Mouse (Mus musculus): ENCODE data around the gene Smtnl1. TPM values are rescaled to one million over a fixed set of nuclear protein-coding genes. Genes with fewer than 3 reads are reported as not detected.

Gene Smtnl1
- polyA plus RNA-seq, 1 experiment from 2014 or later, result not detected

- Histone ChIP-seq H3K4me3 (replicated peaks) (no peak overlapping the region), H3K9me3 (replicated peaks) (no peaks in the 10 kb centered on the region), H3K27me3 (replicated peaks) (no peaks in the 10 kb centered on the region), H3K27ac (replicated peaks) (no peak overlapping the region), H3K36me3 (no peaks in the 10 kb centered on the region), H3K4me2 (no peak overlapping the region), H3K9ac (replicated peaks) (no peak overlapping the region), H3K4me1 (no peaks in the 10 kb centered on the region)
- no peak for ATAC-seq (ENCODE audit: low FRiP score)
- 53% methylated on average over 1 of the region's 1 CpGs for WGBS
These were observed 59.6 kb downstream of the Smtnl1 start for GRCm38 (mm10) chr2:84762818-84763217.

- ATAC-seq (ENCODE audit: low FRiP score), result no peak
- WGBS, result 41% methylated on average over 4 of the region's 4 CpGs
- H3K4me3 ChIP-seq (replicated peaks), result no peak overlapping the region
- H3K27me3 ChIP-seq (replicated peaks), result no peaks in the 10 kb centered on the region
- no peak overlapping the region for H3K4me2 ChIP-seq
- H3K9ac ChIP-seq (replicated peaks), result no peak overlapping the region
- no peaks in the 10 kb centered on the region for H3K36me3 ChIP-seq
- no peaks in the 10 kb centered on the region for H3K9me3 ChIP-seq (replicated peaks)
- no peak overlapping the region for H3K27ac ChIP-seq (replicated peaks)
- H3K4me1 ChIP-seq, result no peaks in the 10 kb centered on the region
These were observed 60.2 kb downstream of the Smtnl1 start for GRCm38 (mm10) chr2:84762295-84762694.

GRCm38 (mm10) chr2:84761840-84762239, 60.6 kb downstream of the Smtnl1 start:
- H3K27me3 ChIP-seq (replicated peaks), result no peaks in the 10 kb centered on the region
- no peak overlapping the region for H3K4me3 ChIP-seq (replicated peaks)
- no peak for ATAC-seq (ENCODE audit: low FRiP score)
- no peak overlapping the region for H3K27ac ChIP-seq (replicated peaks)
- H3K9me3 ChIP-seq (replicated peaks), result no peaks in the 10 kb centered on the region
- H3K4me1 ChIP-seq, result no peaks in the 10 kb centered on the region
- WGBS, result 95% methylated on average over 1 of the region's 1 CpGs
- H3K36me3 ChIP-seq, result no peaks in the 10 kb centered on the region
- no peak overlapping the region for H3K9ac ChIP-seq (replicated peaks)
- no peak overlapping the region for H3K4me2 ChIP-seq

GRCm38 (mm10) chr2:84761309-84761708, 61.1 kb downstream of the Smtnl1 start:
- H3K36me3 ChIP-seq, result no peaks in the 10 kb centered on the region
- no peaks in the 10 kb centered on the region for H3K4me1 ChIP-seq
- H3K4me3 ChIP-seq (replicated peaks), result no peak overlapping the region
- 91% methylated on average over 3 of the region's 3 CpGs for WGBS
- no peak overlapping the region for H3K4me2 ChIP-seq
- ATAC-seq (ENCODE audit: low FRiP score), result no peak
- no peaks in the 10 kb centered on the region for H3K27me3 ChIP-seq (replicated peaks)
- H3K9ac ChIP-seq (replicated peaks), result no peak overlapping the region
- H3K9me3 ChIP-seq (replicated peaks), result no peaks in the 10 kb centered on the region
- no peak overlapping the region for H3K27ac ChIP-seq (replicated peaks)

Other genes starting within 250 kb of the Smtnl1 start
- 27.5 and 27.6 TPM in 2 replicates for gene Ctnnd1, start 171.9 kb downstream of the Smtnl1 start, polyA plus RNA-seq (2015; fragmentation: Nextera tagmentation; extraction: Ambion mirVana)
- gene Btbd18, start 163.6 kb downstream of the Smtnl1 start, polyA plus RNA-seq (2015; fragmentation: Nextera tagmentation; extraction: Ambion mirVana), result 0.28 and 0.36 TPM in 2 replicates
- 189 and 204 TPM in 2 replicates for gene Selenoh, start 151.9 kb downstream of the Smtnl1 start, polyA plus RNA-seq (2015; fragmentation: Nextera tagmentation; extraction: Ambion mirVana)
- gene Gm28635, start 144.6 kb downstream of the Smtnl1 start, polyA plus RNA-seq (2015; fragmentation: Nextera tagmentation; extraction: Ambion mirVana), result not detected in 2 replicates
- 52.7 and 53.0 TPM in 2 replicates for gene Med19, start 144.2 kb downstream of the Smtnl1 start, polyA plus RNA-seq (2015; fragmentation: Nextera tagmentation; extraction: Ambion mirVana)
- gene Tmx2, start 143.5 kb downstream of the Smtnl1 start, polyA plus RNA-seq (2015; fragmentation: Nextera tagmentation; extraction: Ambion mirVana), result 298 and 334 TPM in 2 replicates
- 15.6 and 17.6 TPM in 2 replicates for gene Zdhhc5, start 107.5 kb downstream of the Smtnl1 start, polyA plus RNA-seq (2015; fragmentation: Nextera tagmentation; extraction: Ambion mirVana)
- gene Clp1, start 95.3 kb downstream of the Smtnl1 start, polyA plus RNA-seq (2015; fragmentation: Nextera tagmentation; extraction: Ambion mirVana), result 19.7 and 23.8 TPM in 2 replicates
- gene Ypel4, start 88.6 kb downstream of the Smtnl1 start, polyA plus RNA-seq (2015; fragmentation: Nextera tagmentation; extraction: Ambion mirVana), result 15.0 and 16.2 TPM in 2 replicates
- gene Gm19426, start 79.0 kb downstream of the Smtnl1 start, polyA plus RNA-seq (2015; fragmentation: Nextera tagmentation; extraction: Ambion mirVana), result 5.0 and 5.9 TPM in 2 replicates
- gene Serping1, start 47.2 kb downstream of the Smtnl1 start, polyA plus RNA-seq (2015; fragmentation: Nextera tagmentation; extraction: Ambion mirVana), result 33.1 and 38.3 TPM in 2 replicates
- gene Ube2l6, start 23.8 kb downstream of the Smtnl1 start, polyA plus RNA-seq (2015; fragmentation: Nextera tagmentation; extraction: Ambion mirVana), result 20.1 and 30.9 TPM in 2 replicates
- gene Timm10, start 4.3 kb upstream of the Smtnl1 start, polyA plus RNA-seq (2015; fragmentation: Nextera tagmentation; extraction: Ambion mirVana), result 78.9 and 86.0 TPM in 2 replicates
- gene Slc43a1, start 16.2 kb upstream of the Smtnl1 start, polyA plus RNA-seq (2015; fragmentation: Nextera tagmentation; extraction: Ambion mirVana), result 1.3 and 5.0 TPM in 2 replicates
- gene Rtn4rl2, start 64.1 kb upstream of the Smtnl1 start, polyA plus RNA-seq (2015; fragmentation: Nextera tagmentation; extraction: Ambion mirVana), result 3.6 and 3.9 TPM in 2 replicates
- 5.7 and 15.2 TPM in 2 replicates for gene Slc43a3, start 113.9 kb upstream of the Smtnl1 start, polyA plus RNA-seq (2015; fragmentation: Nextera tagmentation; extraction: Ambion mirVana)
- gene Prg2, start 157.8 kb upstream of the Smtnl1 start, polyA plus RNA-seq (2015; fragmentation: Nextera tagmentation; extraction: Ambion mirVana), result 0.22 and 0.69 TPM in 2 replicates
- gene Prg3, start 165.6 kb upstream of the Smtnl1 start, polyA plus RNA-seq (2015; fragmentation: Nextera tagmentation; extraction: Ambion mirVana), result not detected in 2 replicates
- gene Ssrp1, start 214.6 kb upstream of the Smtnl1 start, polyA plus RNA-seq (2015; fragmentation: Nextera tagmentation; extraction: Ambion mirVana), result 146 and 191 TPM in 2 replicates
- gene P2rx3, start 214.8 kb upstream of the Smtnl1 start, polyA plus RNA-seq (2015; fragmentation: Nextera tagmentation; extraction: Ambion mirVana), result 19.5 and 21.6 TPM in 2 replicates
- gene Tnks1bp1, start 225.4 kb upstream of the Smtnl1 start, polyA plus RNA-seq (2015; fragmentation: Nextera tagmentation; extraction: Ambion mirVana), result 19.7 and 24.3 TPM in 2 replicates